Mouse (Mus musculus) CD8-positive naive resting alpha-beta T cell, adult 2 months (primary cell): ENCODE data around the gene Gse1.

ENCODE experiments used
- DNase-seq, 2 experiments: peaks; one replicate each; pipeline ENCODE4 v3.0.0; 2022; ENCODE audit warnings: low read depth in 2 of 2, low spot score in 2 of 2

Gene Gse1

DNA sequence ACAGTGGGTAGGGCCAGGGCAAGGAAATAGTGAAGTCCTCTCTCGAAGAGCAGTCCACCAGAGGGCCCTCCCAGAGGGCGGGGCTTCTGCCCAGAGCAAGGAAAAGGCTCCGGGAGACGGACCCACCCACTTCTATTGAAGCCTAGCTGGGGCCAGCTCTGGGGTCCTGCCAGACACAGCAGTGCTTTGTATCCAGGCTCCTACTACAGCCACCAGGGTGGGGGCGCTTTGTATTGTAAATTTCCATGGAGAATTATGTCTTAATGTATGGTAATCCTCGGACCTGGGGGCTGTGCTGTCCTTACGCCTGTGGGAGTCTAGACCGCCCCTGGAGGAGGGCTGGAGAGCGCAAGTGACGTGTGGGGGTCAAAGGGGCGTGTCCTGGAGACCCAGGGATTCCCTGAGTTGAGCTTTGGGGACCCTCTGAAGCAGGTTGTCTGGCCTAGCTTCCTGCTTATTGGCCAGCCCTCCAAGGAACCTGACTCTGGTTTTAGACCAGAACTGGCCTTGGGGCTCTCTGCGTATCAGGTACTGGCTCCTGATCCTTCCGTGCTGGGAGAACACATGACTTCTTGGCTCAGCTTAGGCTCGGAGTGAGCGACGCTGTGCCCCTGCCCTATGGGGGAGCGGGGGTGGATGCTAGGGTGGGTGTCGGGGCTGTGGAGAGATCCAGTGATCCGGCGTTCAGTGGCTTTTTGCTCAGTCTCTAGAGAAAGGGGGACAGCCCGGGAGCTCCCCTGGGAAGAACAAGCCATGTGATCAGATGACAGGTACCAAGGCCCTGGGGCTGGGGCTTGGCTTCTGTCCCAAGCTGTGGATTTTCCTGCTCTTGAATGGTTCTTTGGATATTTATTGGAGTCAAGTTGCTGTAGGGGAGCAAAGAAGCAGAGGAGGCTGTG, 281.1 kb downstream of the Gse1 start:
- DNase-seq, result no peak

DNA sequence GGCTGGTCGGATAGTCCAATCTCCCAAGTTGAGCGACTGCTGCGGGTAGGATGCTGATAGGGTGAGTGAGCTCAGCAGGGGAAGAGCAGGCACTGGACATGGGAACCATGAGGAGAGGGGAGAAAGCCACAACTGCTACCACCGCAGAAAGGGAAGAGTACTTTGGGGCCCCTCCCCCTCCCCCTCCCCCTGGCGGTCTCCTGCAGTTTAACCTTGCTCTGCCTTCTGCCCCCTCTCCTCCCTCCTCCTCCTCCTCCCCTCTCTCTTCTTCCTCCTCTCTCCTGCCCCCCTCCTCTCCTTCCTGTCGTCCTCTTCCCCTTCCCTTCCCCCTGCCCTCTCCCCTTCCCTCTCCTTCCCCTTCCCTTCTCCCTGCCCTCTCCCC, 281.8 kb downstream of the Gse1 start:
- DNase-seq, result no peak

DNA sequence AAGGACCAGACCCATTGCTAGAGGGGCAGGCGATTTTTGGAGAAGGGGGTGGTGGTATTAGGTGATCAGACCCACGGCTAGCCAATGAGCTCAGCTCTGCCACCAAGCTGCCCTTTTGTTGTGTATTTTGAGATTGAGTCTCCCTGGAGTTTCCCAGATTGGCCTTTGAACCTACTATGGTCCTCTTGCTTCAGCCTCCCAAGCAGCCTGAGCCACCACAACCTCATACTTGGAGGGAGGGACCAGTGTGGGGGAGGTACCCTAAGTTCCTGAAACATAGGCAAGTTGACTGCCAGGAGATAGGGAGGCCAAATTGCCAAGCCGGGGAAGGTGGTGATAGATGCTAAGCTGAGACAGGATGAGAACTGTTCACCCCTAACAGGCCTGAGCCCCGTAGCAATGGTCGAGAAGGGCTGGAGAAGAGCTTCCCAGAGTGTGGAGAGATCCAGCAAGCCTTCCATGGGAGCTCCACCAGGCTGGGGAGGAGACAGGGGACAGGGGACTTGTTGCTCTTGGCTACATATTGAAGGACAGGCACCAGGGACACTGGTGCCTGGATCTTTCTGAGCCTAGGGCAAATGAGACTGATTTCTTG, 282.7 kb downstream of the Gse1 start:
- DNase-seq, result no peak

DNA sequence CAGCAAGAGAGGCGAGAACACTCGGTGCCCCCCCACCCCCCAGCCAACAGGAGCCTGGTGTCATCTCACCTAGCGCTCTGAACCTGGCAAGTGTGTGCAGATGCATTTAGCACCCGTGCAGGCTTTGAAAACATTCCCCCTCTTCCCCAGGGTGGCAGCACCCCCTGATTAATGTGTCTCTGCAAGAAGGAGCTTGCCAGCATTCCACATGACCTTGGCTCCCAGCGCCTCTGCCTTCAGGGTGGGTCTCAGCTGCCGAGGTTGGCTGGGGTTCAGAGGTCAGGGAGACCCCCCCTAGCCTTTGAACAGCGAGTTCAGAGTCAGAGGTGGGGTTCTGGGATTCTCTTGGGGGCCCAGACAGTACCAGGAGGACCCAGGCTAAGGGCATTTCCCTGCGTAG, 283.5 kb downstream of the Gse1 start:
- DNase-seq, result no peak

DNA sequence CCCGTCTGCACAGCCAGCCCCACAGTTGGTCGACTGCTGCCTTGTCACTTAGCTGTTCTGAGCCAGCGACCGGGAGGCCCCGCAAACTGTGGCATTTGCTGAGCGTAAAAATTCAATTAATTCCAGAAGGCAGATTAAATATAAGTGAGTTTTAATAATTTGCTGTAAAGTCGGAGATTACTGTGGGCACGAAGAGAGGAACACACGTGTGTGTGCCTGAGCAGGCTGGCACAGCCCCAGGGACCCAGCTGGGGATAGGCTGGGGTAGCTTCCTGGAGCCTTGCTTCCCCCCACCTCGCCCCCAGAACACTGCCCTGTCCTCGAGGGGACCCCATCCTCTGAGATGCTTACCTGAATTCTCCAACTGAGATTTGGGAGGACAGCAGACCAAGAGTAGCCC, 284.1 kb downstream of the Gse1 start:
- DNase-seq, result no peak

DNA sequence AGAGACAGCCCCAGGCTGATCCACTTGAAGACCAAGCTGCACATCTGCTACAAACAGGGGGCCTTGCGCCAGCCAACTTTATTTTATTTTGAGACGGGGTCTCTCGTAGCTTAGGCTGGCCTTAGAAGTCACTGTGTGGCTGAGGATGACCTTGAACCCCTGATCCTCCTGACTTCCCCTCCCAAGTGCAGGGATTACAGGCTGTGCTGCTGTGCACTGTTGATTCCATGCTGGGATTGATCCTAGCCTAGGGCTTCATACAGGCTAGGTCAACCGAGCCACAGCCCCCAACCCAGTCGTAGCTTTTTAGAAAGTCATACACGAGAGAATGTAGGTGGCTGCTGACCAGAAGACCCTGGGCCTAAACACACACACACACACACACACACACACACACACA, 284.9 kb downstream of the Gse1 start:
- no peak for DNase-seq

DNA sequence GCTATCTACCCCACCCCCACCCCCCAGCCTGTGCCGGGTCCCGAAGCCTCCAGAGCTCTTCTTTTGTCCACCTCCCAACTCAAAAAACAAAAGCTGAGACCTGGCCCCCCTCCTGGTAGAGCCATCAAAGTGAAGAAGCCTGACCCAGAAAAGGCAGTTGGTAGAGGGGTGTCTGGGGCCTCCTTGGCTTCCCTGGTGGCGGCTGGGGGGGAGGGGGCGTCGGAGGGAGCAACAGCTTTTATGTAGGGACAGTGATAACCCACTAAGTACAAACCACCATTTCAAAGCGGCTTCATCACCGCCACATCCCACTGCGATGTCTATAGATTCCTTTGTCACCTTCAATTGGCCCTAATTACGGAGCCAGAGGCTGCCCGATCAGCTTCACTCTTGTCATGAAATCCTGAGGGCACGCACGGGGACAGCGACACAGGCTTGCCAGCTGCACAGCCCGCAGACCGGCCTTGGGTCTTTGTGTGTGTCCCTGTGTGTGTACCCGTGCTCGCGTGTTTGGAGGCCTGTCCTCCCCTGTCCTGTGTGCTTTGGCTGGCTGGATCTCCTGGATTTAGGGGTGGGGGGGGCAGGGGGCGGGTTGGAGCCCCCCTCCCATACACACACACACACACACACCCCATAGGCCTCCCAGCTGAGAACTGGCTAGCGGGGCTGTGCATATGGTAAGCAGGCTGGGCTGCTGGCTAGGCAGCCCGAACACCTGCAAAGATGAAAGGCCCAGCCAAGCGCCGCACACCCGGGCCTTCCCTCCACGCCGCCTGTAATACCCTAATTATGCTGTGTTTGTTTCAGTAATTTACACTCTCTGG, 285.6 kb downstream of the Gse1 start:
- DNase-seq, result no peak

DNA sequence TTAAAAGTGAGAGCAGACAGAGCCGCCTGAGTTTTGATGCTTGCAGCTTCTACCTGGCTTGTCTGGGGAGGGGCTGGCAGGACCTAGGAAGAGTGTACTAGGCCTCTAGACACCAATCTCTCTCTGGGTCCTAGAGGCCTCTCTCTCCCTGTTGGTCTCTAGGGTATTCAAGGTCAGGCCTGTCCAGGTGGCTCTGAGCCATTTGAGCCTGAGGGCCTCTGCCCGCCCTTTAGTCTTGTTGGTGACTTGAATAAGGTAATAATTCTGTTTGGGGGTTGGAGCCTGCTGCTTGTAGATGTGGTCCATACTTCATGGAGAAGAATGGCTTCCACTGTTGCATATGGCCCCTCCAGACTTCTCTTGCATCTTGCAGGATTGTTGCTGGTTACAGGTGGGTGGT, 287.0 kb downstream of the Gse1 start:
- no peak for DNase-seq

DNA sequence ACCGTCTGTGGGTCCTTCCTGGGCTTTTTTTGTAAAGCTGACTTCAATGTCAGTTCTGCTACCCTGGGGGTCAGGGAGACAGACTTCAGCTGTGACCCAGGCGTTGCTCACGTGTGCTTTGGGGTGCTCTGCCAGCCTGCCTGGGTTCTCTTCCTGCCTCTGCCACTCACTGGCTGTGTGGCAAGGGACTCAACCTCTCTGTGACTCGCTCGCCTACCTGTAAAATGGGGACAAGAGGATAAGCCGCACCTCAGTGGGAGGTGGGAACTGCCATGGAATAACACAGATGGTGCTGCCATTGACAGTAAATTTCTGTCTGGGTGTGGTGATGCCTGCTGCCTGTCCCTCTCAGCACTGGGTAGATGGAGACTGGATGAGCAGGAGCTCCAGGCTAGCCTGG, 287.4 kb downstream of the Gse1 start:
- DNase-seq, result no peak

DNA sequence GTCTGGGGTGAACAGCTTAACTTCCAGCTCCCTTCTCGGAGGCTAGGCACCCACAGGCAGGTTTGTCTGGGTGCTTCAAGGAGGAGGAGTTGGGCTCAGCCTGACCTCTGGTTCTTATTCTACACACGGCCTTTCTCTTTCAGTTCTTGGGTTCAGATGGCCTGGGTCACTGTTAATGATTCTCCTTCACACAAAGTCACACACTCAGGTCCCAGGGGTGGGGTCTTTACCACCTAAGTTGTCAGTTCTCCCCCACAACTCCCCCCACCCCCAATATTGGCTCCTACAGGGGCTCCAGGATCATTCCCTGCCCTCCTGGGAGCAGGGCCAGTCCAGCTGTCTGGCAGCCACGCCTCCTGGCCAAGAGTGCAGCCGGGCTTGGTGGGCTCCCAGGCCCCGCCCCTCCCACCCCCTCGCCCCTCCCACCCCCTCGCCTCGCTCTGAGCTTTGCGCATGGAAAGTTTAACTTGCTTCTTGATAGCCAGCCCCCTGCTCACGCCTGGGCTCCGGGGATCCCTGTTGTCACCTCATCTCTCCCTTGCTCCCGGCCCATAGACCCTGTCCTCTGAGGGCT, 288.0 kb downstream of the Gse1 start:
- DNase-seq, result no peak

DNA sequence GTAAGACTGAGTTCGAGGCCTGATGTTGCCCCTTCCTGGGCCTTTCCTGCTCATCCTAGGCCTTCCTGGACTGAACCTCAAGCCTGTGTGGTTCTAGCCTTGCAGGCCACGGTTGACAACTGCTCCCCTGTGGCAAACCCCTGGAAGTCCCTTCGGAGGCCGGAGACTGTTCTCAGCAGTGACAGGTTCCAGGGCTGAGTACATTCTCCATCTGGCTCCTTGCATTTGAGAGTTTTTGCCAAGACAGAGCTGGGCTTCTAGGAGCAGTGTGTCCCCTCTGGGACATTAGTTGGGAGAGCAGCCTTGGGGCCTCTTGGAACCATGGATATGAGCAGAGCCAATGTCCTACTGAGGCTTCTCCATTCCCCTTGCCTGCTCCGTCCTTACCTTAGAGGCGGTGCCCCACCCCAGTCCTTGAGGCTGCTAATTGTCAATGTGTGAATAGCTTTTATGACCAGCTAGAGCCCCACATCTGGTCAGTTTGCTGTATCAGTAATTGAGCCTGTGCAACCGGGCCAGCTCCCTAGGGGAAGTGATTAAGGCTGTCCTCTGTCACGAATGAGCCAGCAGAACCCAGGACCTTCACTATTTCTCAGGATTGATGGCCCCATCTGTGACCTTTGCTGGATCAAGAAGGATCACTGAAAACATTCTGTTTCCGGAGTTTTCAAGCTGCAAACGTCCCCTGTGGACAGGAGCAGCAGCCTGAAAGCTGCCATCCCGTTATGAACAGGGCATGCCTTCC, 289.6 kb downstream of the Gse1 start:
- DNase-seq, result no peak

DNA sequence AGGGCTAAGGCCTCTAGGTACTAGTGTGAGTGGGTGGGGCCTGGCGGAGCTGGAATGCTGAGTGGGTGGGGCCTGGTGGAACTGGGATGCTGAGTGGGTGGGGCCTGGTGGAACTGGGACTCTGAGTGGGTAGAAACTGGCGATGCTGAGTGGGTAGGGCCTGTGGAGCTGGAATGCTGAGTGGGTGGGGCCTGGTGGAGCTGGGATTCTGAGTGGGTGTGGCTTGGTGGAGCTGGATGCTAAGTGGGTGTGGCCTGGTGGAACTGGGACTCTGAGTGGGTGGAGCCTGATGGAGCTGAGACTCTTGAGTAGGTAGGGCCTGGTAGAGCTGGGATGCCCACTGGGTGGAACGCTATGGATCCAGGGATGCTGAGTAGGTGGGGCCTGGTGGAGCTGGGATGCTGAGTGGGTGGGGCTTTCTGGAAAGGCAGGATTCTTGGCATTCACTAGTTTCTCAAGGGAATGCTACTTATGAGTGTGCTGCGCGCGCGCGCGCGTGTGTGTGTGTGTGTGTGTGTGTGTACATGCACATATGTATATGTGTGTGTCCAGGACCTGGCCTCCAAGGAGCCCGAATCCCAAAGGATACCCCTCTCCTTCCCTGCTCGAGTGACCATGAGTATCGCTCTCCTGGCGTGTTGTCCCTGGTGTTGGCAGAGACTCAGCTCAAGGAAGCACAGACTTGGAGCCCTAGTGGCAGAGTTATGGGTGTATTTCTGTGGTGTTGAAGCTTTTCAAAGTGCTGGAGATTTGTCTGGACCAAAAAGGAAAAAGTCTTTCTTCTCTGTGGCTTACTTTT, 290.7 kb downstream of the Gse1 start:
- DNase-seq, result no peak

DNA sequence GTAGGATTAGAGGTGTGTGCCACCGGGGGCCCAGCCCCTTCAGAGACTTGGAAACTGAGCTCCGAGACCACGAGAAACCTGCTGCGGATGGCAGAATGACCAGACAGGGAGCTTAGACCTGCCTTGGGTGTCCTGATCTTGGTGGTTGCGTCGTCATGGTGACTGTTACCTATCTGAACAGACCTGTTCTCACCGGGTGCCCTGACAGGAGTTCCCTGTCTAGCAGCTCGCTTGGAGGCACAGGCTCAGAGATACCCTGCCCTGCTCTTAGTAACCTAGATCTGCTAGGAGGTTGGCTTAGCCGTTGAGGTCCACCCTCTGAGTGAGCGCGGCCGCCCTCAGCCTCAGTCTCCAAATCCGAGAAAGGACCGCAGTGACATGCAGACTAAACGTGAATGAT, 292.0 kb downstream of the Gse1 start:
- DNase-seq, result no peak

DNA sequence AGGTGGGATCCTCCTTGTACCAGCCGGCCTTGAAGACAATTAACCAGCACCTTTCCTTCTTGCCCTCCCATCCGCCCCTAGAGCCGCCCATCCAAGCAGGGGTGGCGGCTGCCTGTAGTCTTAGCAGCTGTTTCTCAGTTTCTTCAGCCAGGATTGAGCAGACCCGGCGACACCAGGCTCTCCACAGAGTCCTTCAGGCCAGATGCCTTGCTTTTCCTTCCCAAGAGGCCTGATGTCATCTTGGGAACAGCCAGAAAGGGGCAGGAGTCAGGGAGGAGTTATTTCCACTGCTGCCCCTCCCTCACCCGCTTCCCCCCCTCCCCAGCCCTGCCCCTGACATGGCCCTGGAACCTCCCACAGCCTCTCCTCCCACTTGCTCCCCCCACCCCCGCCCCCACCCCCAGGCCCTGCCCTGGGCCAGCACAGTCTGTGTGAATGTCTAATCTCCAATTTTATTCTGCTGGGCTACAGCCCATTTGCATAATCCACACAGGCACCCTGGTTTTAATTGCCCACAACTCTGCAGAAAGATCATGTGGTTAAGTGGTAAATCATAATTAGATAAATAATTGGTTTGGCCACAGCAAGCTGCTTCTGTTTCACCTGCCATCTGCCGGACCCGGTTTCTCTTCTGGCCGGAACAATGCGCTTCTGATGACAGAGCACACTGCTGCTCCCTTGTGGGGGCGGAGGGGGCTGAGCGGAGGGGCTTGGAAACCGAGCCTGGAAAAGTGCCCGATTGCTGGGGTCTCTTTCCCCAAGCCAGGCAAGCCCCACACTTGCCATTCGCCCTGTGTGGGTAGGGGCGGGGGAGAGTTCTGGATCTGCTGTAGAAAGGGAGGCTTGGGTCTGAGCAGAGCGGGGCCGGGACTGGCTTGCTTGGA, 292.7 kb downstream of the Gse1 start:
- no peak for DNase-seq

DNA sequence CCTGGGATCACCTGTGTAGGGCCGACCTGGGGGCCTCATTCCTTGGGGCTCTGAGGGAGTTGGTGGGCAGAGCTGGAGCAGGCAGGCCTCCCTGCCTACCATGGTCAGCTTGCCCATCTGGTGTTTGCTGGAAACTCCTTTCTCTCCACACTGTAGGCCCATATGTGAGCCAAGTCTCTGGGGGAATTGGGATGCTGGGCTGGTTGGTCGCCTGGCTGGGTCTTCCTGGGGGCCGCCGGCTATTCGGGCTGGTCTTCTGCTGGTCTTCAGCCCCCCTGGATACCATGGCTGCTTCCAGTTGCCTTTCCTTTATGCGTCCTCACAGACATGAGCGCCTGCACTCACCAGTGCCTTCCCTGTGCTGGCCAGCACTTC, 293.3 kb downstream of the Gse1 start:
- DNase-seq, result no peak

DNA sequence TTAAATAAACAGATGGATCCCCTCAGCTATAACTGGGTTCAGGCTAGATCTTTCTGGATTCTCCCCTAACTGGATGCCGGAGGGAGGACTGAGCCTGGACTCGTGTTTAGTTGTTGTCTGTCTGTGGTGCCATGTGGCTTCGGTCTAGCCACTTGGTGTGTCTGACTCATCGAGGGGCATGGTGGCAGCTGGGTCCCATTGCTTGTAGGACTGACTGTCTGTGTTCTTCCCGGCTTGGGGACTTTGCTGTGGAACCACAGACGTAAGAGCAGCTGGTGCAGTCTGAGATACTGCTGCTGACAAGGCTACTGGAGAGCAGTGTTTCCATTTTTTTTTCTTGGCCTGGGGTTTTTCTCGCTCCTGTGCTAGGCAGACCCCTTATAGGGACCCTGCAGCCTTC, 295.4 kb downstream of the Gse1 start:
- DNase-seq, result no peak

DNA sequence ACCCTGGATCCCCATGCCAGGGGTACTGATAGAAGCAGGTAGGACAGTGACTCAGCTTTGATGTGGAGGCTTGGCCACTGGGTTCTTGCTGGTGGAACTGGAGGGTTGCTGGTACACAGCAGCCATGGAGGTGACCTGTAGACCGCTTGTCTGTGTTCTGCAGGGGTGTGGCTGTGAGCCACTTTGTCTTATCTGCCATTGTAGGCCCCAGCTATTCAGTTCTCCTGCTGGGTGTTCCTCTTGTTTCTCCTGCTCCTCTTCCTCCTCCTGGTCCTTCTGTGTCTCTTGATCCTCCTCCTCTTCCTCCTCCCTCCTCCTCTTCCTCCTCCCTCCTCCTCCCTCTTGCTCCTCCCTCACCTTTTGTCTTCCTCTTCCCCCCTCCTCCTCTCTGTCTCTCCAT, 296.9 kb downstream of the Gse1 start:
- DNase-seq, result no peak

DNA sequence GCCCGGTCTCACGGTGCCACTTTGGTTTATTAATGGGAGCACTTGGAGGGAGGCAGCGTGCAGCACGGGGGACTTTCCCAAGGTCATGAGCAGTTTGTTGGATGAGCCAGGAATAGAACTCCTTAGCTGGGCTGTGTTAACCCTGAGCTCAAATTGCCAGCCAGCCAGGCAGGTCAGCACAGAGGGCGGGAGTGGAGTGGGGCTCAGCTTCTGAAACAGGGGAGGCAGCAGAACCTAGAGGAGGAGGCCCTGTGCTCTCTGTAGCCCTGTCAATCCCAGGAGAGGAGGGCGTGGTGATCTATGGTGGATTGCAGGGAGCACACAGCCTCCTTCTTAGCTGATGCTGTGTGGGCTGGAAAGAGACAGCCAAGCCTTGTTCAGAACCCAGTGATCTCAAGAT, 297.6 kb downstream of the Gse1 start:
- no peak for DNase-seq

DNA sequence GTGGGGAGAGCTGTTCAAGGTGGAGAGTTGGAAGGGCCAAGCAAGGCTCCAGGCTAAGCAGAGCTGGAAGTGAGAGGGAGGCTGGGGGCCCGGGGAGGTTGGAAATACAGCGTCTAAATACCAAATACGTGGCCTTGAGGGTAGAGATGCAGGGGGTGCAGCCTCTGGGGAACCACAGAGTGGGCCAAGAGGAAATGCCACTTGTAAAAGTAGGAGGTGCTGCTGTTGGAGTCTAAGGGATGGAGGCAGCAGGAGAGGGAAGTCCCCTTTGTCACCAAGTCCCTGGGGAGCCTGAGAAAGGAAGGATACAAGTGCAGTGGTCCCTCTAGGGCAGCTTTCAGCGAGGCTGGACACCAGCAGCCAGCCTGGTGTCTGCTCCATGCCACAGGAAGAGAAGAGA, 298.3 kb downstream of the Gse1 start:
- DNase-seq, result no peak
